Mouse (Mus musculus) E14TG2a.4 (cell line): Measurements from ENCODE around the gene Mbnl1.

Source experiments
- H3K27me3 ChIP-seq: 2 replicates; pipeline ENCODE4 v1.6.1; 2014; ENCODE audit warnings: low read length, control low read depth; ENCODE audit not compliant: insufficient read depth
- H3K36me3 ChIP-seq: 2 replicates; pipeline ENCODE4 v1.6.1; 2014; ENCODE audit warnings: low read length, control low read depth; ENCODE audit not compliant: insufficient read depth
- H3K4me1 ChIP-seq: replicated peaks from 2 replicates; pipeline ENCODE4 v1.6.1; 2014; ENCODE audit warnings: low read depth, low read length, control low read depth
- H3K4me3 ChIP-seq: replicated peaks from 2 replicates; pipeline ENCODE4 v1.5.1; 2014; ENCODE audit warnings: mild to moderate bottlenecking, low read length
- H3K9me3 ChIP-seq: 2 replicates; pipeline ENCODE4 v1.6.1; 2014; ENCODE audit warnings: low read length, control low read depth
- CTCF ChIP-seq: conservative IDR thresholded peaks from 2 replicates; pipeline ENCODE4 v1.5.1; 2014; ENCODE audit warnings: low read length
- NANOG ChIP-seq: IDR thresholded peaks from 2 replicates; pipeline ENCODE4 v1.6.1; 2014; ENCODE audit warnings: borderline replicate concordance, low read length, mixed read lengths
- POU5F1 ChIP-seq: IDR thresholded peaks from 2 replicates; pipeline ENCODE4 v1.6.1; 2014; ENCODE audit warnings: low read length, borderline replicate concordance

Gene Mbnl1

DNA sequence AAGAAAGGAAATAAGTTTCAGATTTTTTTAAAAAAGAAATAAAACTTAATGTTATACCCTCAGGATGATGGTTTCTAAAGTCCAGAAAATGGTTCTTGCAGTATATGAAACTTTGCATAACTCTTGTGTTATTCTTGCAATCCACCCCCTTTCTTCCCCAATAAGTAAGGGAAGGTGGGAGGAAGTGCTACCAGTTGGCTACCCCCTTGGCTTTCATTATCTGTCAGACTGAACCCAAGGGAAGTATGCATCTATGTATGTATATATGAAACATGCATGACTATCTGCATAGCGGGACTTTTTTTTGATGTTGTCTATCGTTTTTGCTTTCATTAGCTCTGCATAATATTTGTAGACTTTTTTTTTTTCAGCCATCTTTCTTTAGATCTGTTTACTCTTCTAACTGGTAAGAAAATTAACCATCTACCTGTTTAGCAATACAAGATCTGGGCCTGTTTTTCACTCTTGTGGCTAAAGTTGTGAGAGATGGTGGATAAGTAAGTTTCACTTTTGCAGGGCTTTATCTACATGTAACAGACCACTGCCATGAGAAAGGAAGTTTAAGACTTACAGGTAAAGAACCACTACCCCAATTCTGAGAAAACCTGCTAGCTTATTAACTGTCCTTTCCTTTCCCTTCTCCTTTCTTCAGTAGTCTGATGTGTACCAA, 484 bp upstream of the Mbnl1 start:
- no peaks in the 10 kb centered on the region for H3K9me3 ChIP-seq
- H3K4me1 ChIP-seq, result no peaks in the 10 kb centered on the region
- TF ChIP-seq NANOG (no peak), CTCF (no peak), POU5F1 (no peak)
- H3K36me3 ChIP-seq, result no peaks in the 10 kb centered on the region
- H3K27me3 ChIP-seq, result no peaks in the 10 kb centered on the region
- no peak overlapping the region for H3K4me3 ChIP-seq

DNA sequence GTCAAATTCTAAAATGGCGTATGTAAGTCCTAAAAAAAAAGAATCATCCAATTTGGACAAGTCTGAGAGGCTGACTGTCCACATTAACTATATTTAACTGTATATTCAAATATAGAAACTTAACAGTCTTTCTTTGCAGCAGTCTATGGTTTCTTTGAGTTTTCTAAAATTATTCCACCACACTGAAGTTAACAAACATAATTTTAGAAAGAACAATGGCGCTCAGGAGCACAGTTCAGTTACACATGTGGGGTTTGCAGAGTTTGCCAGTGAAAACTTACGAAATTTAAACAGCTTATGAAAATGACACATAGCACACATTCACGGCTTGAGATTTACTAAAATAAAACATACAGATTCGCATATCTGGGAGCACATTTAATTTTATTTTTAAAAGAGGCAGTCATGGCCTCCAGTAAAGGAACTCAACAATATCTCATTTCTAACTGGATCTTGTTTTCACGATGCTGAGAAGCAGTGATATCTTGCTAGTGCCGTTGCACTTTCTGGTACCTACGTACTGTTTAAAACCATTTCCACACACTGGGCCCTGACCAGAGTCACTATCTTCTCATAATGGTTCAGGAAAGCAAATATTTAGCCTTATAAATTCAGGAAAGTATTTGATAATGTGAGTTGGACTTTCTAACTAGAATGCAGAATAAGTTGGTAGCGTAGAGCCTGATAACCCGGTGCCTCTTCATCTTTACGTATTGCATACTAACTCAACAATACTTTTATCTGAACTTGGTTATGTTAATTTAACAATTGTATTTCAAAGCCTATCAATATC, 1.4 kb downstream of the Mbnl1 start:
- H3K27me3 ChIP-seq, result no peaks in the 10 kb centered on the region
- H3K9me3 ChIP-seq, result no peaks in the 10 kb centered on the region
- no peak overlapping the region for H3K4me3 ChIP-seq
- H3K4me1 ChIP-seq, result no peaks in the 10 kb centered on the region
- TF ChIP-seq CTCF (no peak), NANOG (no peak), POU5F1 (no peak)
- no peaks in the 10 kb centered on the region for H3K36me3 ChIP-seq

DNA sequence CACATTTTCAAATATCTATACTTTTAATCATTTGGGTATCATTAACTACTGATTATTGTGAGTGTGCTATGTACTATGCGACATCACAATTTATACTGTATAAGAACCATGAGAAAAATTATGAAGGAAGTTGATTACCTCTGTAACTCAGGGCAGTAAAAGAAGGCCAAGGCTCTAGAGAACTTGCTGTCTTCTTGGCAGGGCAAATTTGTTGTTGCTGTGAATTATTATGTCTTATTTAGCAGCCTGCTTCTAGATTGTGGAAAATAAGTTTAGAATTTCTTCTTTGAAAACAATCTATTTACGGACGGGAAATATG, 2.0 kb downstream of the Mbnl1 start:
- no peaks in the 10 kb centered on the region for H3K9me3 ChIP-seq
- no peaks in the 10 kb centered on the region for H3K4me1 ChIP-seq
- H3K36me3 ChIP-seq, result no peaks in the 10 kb centered on the region
- no peaks in the 10 kb centered on the region for H3K27me3 ChIP-seq
- TF ChIP-seq NANOG (no peak), CTCF (no peak), POU5F1 (no peak)
- no peak overlapping the region for H3K4me3 ChIP-seq

DNA sequence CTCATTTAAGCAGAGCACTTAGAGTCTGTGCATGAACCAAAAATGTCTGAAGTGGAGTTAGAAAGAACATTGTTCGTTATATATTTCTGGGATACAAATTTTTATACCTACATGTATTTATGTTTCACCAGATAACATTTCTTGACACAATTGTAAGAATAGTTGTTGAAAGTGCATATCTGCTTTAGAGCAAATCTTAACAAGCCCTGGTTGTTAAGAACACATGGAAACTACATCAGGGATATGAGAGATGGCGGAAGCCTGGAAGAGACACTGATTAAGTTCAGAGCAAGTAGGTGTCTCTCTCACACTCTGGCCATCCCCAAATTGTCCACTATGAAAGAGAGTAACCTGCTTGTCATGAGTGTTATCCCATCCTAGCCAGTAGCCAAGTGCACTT, 2.4 kb downstream of the Mbnl1 start:
- Histone ChIP-seq H3K4me3 (no peak overlapping the region), H3K36me3 (no peaks in the 10 kb centered on the region), H3K9me3 (no peaks in the 10 kb centered on the region), H3K27me3 (no peaks in the 10 kb centered on the region), H3K4me1 (no peaks in the 10 kb centered on the region)
- TF ChIP-seq POU5F1 (no peak), CTCF (no peak), NANOG (no peak)

DNA sequence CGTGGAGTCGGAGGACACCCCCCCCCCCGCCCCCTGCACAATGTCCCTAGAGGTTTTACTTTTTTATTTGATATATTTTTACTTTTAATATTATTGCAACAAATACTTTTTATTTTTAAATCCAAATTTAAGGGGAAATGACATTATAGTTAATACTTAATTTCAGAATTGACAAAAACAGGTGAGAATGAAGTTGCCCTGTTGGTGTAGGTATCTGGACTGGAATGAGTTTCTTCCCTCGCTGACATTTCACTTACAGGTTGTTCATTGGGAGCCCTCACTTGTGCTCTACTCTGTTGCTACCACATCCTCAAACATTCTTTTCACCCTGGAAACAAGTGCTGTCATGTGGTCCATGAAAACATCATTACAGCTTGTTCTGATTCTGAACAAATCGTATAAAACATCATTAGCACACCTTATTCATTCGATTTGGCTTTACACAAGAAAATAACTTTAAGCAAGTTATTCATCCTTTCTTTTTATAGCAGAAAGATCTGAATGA, 4.2 kb downstream of the Mbnl1 start:
- TF ChIP-seq NANOG (no peak), CTCF (no peak), POU5F1 (no peak)
- Histone ChIP-seq H3K4me1 (no peaks in the 10 kb centered on the region), H3K36me3 (no peaks in the 10 kb centered on the region), H3K27me3 (no peaks in the 10 kb centered on the region), H3K4me3 (no peak overlapping the region), H3K9me3 (no peaks in the 10 kb centered on the region)

DNA sequence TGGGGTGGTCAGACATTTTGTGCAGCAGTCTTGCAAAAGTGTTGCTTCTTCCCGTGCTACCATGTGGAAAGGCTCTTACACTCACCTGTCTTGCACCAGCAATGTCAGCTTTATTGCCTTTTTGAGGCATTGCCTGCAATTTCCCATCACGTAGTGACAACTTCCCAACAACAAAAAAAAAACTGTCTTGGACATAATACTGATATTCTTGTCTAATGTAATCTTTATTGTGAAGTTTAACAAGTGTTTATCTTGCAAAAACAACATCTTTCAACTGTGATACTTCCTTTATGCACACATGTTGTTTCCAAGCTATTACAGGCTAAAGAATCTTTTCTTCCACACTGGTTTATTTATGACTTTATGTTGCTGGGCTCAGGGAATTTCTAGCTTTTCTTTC, 5.8 kb downstream of the Mbnl1 start:
- no peak overlapping the region for H3K4me3 ChIP-seq
- no peak for TF ChIP-seq CTCF
- TF ChIP-seq NANOG, result no peak
- TF ChIP-seq POU5F1, result no peak
- H3K27me3 ChIP-seq, result no peaks in the 10 kb centered on the region
- no peaks in the 10 kb centered on the region for H3K9me3 ChIP-seq
- no peaks in the 10 kb centered on the region for H3K36me3 ChIP-seq
- no peaks in the 10 kb centered on the region for H3K4me1 ChIP-seq

DNA sequence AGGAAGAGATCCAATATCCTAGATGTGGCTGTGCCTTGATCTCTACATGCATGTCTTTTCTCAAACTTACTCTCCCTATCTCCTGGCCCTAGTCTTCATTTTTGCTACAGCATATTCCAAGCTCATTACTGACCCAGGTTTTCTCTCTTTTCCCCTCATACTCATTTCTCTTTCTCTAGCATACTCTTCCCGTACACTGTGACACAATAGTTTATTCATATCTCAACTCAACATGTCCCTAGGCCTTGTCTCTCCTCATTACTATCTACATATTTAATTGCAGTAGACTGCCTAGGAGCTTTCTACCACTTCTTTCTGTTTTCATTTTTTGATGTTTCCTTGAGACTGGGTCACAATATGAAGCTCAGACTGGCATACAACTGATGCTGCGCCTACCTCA, 8.1 kb downstream of the Mbnl1 start:
- H3K4me3 ChIP-seq, result no peak overlapping the region
- no peaks in the 10 kb centered on the region for H3K27me3 ChIP-seq
- H3K9me3 ChIP-seq, result no peaks in the 10 kb centered on the region
- TF ChIP-seq NANOG (no peak), CTCF (no peak), POU5F1 (no peak)
- H3K36me3 ChIP-seq, result no peaks in the 10 kb centered on the region
- no peaks in the 10 kb centered on the region for H3K4me1 ChIP-seq

DNA sequence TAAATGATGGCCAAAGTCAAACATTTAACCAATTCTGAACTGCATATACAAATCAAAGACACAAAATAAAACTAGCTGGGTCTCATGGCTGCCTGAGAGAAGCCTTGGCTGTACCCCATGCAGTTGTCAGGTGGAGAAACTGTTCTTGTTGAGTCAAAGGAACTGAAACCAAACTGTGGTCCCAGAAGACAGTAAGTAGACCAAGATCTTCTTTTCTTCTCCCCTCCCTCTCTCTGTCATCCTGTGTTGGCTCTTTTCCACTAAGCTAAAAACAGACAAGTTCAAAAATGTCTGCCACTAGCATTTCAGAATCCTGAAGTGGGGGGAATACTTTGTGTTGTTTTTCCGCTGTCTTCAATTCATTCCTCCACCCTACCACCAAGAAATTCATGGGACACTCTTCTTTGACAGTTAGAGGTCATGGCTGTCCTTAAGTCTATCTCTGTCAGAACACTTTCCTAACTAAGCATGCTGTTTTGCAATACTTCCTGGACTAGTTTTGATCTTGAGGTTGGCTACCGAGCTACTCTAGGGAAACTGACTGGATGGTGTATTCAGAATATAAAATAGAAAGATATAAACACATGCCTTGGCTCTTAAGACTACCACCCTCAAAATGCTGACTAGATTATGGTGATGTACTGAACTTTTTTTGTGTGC, 9.2 kb downstream of the Mbnl1 start:
- Histone ChIP-seq H3K4me1 (no peaks in the 10 kb centered on the region), H3K4me3 (no peak overlapping the region), H3K36me3 (no peaks in the 10 kb centered on the region), H3K9me3 (no peaks in the 10 kb centered on the region), H3K27me3 (no peaks in the 10 kb centered on the region)
- TF ChIP-seq CTCF (no peak), POU5F1 (no peak), NANOG (no peak)
